Mouse (Mus musculus) megakaryocyte, embryonic 14.5 days (primary cell): Measurements from ENCODE around the gene Adam12.

Experiments
- FLI1 ChIP-seq: IDR thresholded peaks from 2 replicates; pipeline ENCODE4 v1.6.1; 2012; ENCODE audit warnings: low read length, inconsistent platforms, mixed read lengths
- GATA1 ChIP-seq: IDR thresholded peaks from 3 replicates; pipeline ENCODE4 v1.6.1; 2012; ENCODE audit warnings: mixed read lengths, low read length, inconsistent platforms, borderline replicate concordance

GRCm38 (mm10) chr7:134147561-134147960 lies 84.4 kb downstream of the Adam12 start:
- no peak for TF ChIP-seq FLI1
- no peak for TF ChIP-seq GATA1
